Mouse (Mus musculus) forebrain, embryonic 11.5 days (tissue): Measurements from ENCODE around the gene Tnnc1. TPM values are rescaled to one million over a fixed set of nuclear protein-coding genes. Genes with fewer than 3 reads are reported as not detected.

Experiments
- ATAC-seq: fragments of 200-750 bp; cut with Nextera tagmentation; replicated peaks from 2 replicates; pipeline ENCODE4 v1.8.0; 2017; ENCODE audit warnings: moderate TSS enrichment; ENCODE audit not compliant: low FRiP score
- DNase-seq: peaks from one replicate; pipeline ENCODE4 v3.0.0-alpha.2; 2017; ENCODE audit warnings: low spot score
- H3K27ac ChIP-seq: fragments of 300-500 bp; sonication (generic); 2 replicates; pipeline ENCODE4 v1.5.1; 2014; ENCODE audit warnings: low read depth, low read length
- H3K27me3 ChIP-seq: fragments of 300-500 bp; sonication (generic); 2 replicates; pipeline ENCODE4 v1.6.1; 2014; ENCODE audit warnings: mild to moderate bottlenecking, low read length, mixed read lengths; ENCODE audit not compliant: control insufficient read depth, insufficient read depth
- H3K36me3 ChIP-seq: fragments of 300-500 bp; sonication (generic); 2 replicates; pipeline ENCODE4 v1.6.1; 2014; ENCODE audit warnings: mild to moderate bottlenecking, low read length, moderate library complexity, mixed read lengths; ENCODE audit not compliant: control insufficient read depth, insufficient read depth
- H3K4me1 ChIP-seq: fragments of 300-500 bp; sonication (generic); replicated peaks from 2 replicates; pipeline ENCODE4 v1.6.1; 2014; ENCODE audit warnings: low read length, mixed read lengths; ENCODE audit not compliant: control insufficient read depth, insufficient read depth
- H3K4me2 ChIP-seq: fragments of 300-500 bp; sonication (generic); 2 replicates; pipeline ENCODE4 v1.6.1; 2014; ENCODE audit warnings: low read depth, mild to moderate bottlenecking, low read length, moderate library complexity, mixed read lengths; ENCODE audit not compliant: severe bottlenecking
- H3K4me3 ChIP-seq: fragments of 300-500 bp; sonication (generic); 2 replicates; pipeline ENCODE4 v1.5.1; 2014; ENCODE audit warnings: low read depth, low read length
- H3K9ac ChIP-seq: fragments of 300-500 bp; sonication (generic); 2 replicates; pipeline ENCODE4 v1.6.1; 2014; ENCODE audit warnings: low read length
- H3K9me3 ChIP-seq: fragments of 300-500 bp; sonication (generic); 2 replicates; pipeline ENCODE4 v1.6.1; 2016; ENCODE audit warnings: low read length, mixed read lengths; ENCODE audit not compliant: control insufficient read depth
- WGBS: fragments of 180-500 bp; shearing (Covaris S2); extraction: QIAGEN DNeasy Blood & Tissue Kit; methylation state at CpG from one replicate; pipeline ENCODE4 v1.1.7; 2014; 5-methylcytosine and 5-hydroxymethylcytosine counted together
- polyA plus RNA-seq: library from polyadenylated mRNA; unstranded; fragments of >200 nt; fragmentation: Nextera tagmentation; extraction: Ambion mirVana; gene quantifications from 2 replicates; pipeline ENCODE4 v1.2.1, GENCODE M21; 2014

The Tnnc1 gene
- polyA plus RNA-seq, 1 experiment from 2014 or later: 0.59 TPM

GRCm38 (mm10) chr14:31200038-31200437 lies 8.1 kb upstream of the Tnnc1 start:
- peaks cover 22% of the 10 kb centered on the region for H3K36me3 ChIP-seq
- WGBS: 89% methylated on average over 3 of the region's 3 CpGs
- no peaks in the 10 kb centered on the region for H3K9me3 ChIP-seq
- ATAC-seq: no peak
- no peaks in the 10 kb centered on the region for H3K27me3 ChIP-seq
- DNase-seq: no peak
- peaks cover 4% of the 10 kb centered on the region; the same call in 1 of the 2 replicates for H3K4me1 ChIP-seq
- no peak overlapping the region for H3K9ac ChIP-seq
- no peak overlapping the region for H3K4me2 ChIP-seq
- no peak overlapping the region for H3K4me3 ChIP-seq
- H3K27ac ChIP-seq: no peak overlapping the region

GRCm38 (mm10) chr14:31204844-31205243 lies 3.3 kb upstream of the Tnnc1 start:
- peak overlapping the region; percentile 92 for H3K4me2 ChIP-seq
- H3K4me3 ChIP-seq: peak overlapping the region; percentile 85
- peaks cover 6% of the 10 kb centered on the region; the same call in 1 of the 2 replicates for H3K4me1 ChIP-seq
- 88% methylated on average over 4 of the region's 4 CpGs for WGBS
- H3K27me3 ChIP-seq: no peaks in the 10 kb centered on the region
- H3K9me3 ChIP-seq: no peaks in the 10 kb centered on the region
- peak overlapping the region; percentile 48; the same call in 1 of the 2 replicates for H3K27ac ChIP-seq
- DNase-seq: no peak
- H3K9ac ChIP-seq: peak overlapping the region; percentile 95
- ATAC-seq: no peak
- H3K36me3 ChIP-seq: peaks cover 19% of the 10 kb centered on the region

GRCm38 (mm10) chr14:31205244-31205561 lies 2.9 kb upstream of the Tnnc1 start:
- peak overlapping the region; percentile 95 for H3K9ac ChIP-seq
- H3K36me3 ChIP-seq: peaks cover 19% of the 10 kb centered on the region
- WGBS: 27% methylated on average over 8 of the region's 8 CpGs
- peak overlapping the region; percentile 92 for H3K4me2 ChIP-seq
- no peaks in the 10 kb centered on the region for H3K9me3 ChIP-seq
- DNase-seq (no peak), ATAC-seq (no peak; the same call in 1 of the 2 replicates)
- no peaks in the 10 kb centered on the region for H3K27me3 ChIP-seq
- H3K4me1 ChIP-seq: peaks cover 6% of the 10 kb centered on the region; the same call in 1 of the 2 replicates
- peak overlapping the region; percentile 48; the same call in 1 of the 2 replicates for H3K27ac ChIP-seq
- H3K4me3 ChIP-seq: peak overlapping the region; percentile 85

- peak overlapping the region; percentile 95 for H3K9ac ChIP-seq
- no peaks in the 10 kb centered on the region for H3K9me3 ChIP-seq
- H3K4me2 ChIP-seq: peak overlapping the region; percentile 92
- H3K36me3 ChIP-seq: peaks cover 19% of the 10 kb centered on the region
- DNase-seq (peak; percentile 75), ATAC-seq (peak; percentile 77)
- peak overlapping the region; percentile 85 for H3K4me3 ChIP-seq
- H3K4me1 ChIP-seq: peaks cover 6% of the 10 kb centered on the region; the same call in 1 of the 2 replicates
- peak overlapping the region; percentile 48 for H3K27ac ChIP-seq
- WGBS: under 1% methylated on average over 39 of the region's 39 CpGs
- H3K27me3 ChIP-seq: no peaks in the 10 kb centered on the region
Observed at GRCm38 (mm10) chr14:31205562-31206467, 2.3 kb upstream of the Tnnc1 start.

- peak overlapping the region; percentile 92 for H3K4me2 ChIP-seq
- WGBS: under 1% methylated on average over 48 of the region's 48 CpGs
- DNase-seq (peak; percentile 99), ATAC-seq (peak; percentile 81)
- H3K36me3 ChIP-seq: peaks cover 17% of the 10 kb centered on the region
- no peaks in the 10 kb centered on the region for H3K27me3 ChIP-seq
- peak overlapping the region; percentile 95 for H3K9ac ChIP-seq
- peak overlapping the region; percentile 48 for H3K27ac ChIP-seq
- peaks cover 6% of the 10 kb centered on the region; the same call in 1 of the 2 replicates for H3K4me1 ChIP-seq
- H3K4me3 ChIP-seq: peak overlapping the region; percentile 85
- H3K9me3 ChIP-seq: no peaks in the 10 kb centered on the region
Observed at GRCm38 (mm10) chr14:31206472-31206981, 1.6 kb upstream of the Tnnc1 start.

- ATAC-seq (peak; percentile 17; the same call in 1 of the 2 replicates), DNase-seq (no peak)
- H3K4me2 ChIP-seq: peak overlapping the region; percentile 92
- peak overlapping the region; percentile 85 for H3K4me3 ChIP-seq
- no peak overlapping the region for H3K27ac ChIP-seq
- peaks cover 11% of the 10 kb centered on the region; the same call in 1 of the 2 replicates for H3K36me3 ChIP-seq
- no peaks in the 10 kb centered on the region for H3K9me3 ChIP-seq
- no peaks in the 10 kb centered on the region for H3K27me3 ChIP-seq
- peaks cover 6% of the 10 kb centered on the region; the same call in 1 of the 2 replicates for H3K4me1 ChIP-seq
- 82% methylated on average over 13 of the region's 13 CpGs for WGBS
- peak overlapping the region; percentile 95 for H3K9ac ChIP-seq
Observed at GRCm38 (mm10) chr14:31207070-31207830, 862 bp upstream of the Tnnc1 start.

GRCm38 (mm10) chr14:31209133-31209557 lies 1.0 kb downstream of the Tnnc1 start:
- no peak overlapping the region for H3K4me3 ChIP-seq
- no peak for DNase-seq
- WGBS: 78% methylated on average over 4 of the region's 4 CpGs
- H3K4me2 ChIP-seq: no peak overlapping the region
- H3K27me3 ChIP-seq: no peaks in the 10 kb centered on the region
- no peak overlapping the region for H3K9ac ChIP-seq
- H3K27ac ChIP-seq: no peak overlapping the region
- H3K4me1 ChIP-seq: peaks cover 6% of the 10 kb centered on the region; the same call in 1 of the 2 replicates
- peaks cover 2% of the 10 kb centered on the region; the same call in 1 of the 2 replicates for H3K36me3 ChIP-seq
- no peaks in the 10 kb centered on the region for H3K9me3 ChIP-seq
- no peak for ATAC-seq

- DNase-seq (no peak), ATAC-seq (no peak)
- Histone ChIP-seq H3K4me2 (no peak overlapping the region), H3K4me1 (0 out of 2 replicates have a peak, but pooled peaks cover 2% of the 10 kb centered on the region), H3K27me3 (no peaks in the 10 kb centered on the region), H3K36me3 (no peaks in the 10 kb centered on the region), H3K9me3 (no peaks in the 10 kb centered on the region), H3K4me3 (no peak overlapping the region), H3K9ac (no peak overlapping the region), H3K27ac (no peak overlapping the region)
- WGBS: 90% methylated on average over 6 of the region's 6 CpGs
Observed at GRCm38 (mm10) chr14:31211854-31212253, 3.7 kb downstream of the Tnnc1 start.
